Mouse (Mus musculus) left cerebral cortex, postnatal 10 days (tissue): Measurements from ENCODE around the gene Kcnk15. TPM values are rescaled to one million over a fixed set of nuclear protein-coding genes. Genes with fewer than 3 reads are reported as not detected.

Source experiments
- DNase-seq, 2 experiments: peaks; one replicate each; pipeline ENCODE4 v3.0.0; 2021 to 2022; ENCODE audit warnings: low spot score in 2 of 2, mixed read lengths in 1 of 2; ENCODE audit errors: extremely low spot score in 1 of 2
- intact Hi-C: fragments of 180-260 bp; cut with DNase I; formaldehyde crosslinking; loops from one replicate; pipeline ENCODE4 v1.15.1; 2025
- total RNA-seq, 2 experiments: library from RNA; stranded (reverse); gene quantifications; 2 replicates each; pipeline ENCODE4 v1.2.3; 2021

Gene Kcnk15
- total RNA-seq, 2 experiments from 2014 or later: not detected

GRCm38 (mm10) chr2:163871266-163871665, 17.8 kb downstream of the Kcnk15 start:
- intact Hi-C loops: no loop called here
- no peak for DNase-seq

GRCm38 (mm10) chr2:163871906-163872305, 18.5 kb downstream of the Kcnk15 start:
- DNase-seq: no peak
- intact Hi-C loops: no loop called here

- DNase-seq: no peak
- intact Hi-C loops: no loop called here
Measured at GRCm38 (mm10) chr2:163874877-163875276, 21.4 kb downstream of the Kcnk15 start.

GRCm38 (mm10) chr2:163875484-163875883, 22.0 kb downstream of the Kcnk15 start:
- intact Hi-C loops: no loop called here
- DNase-seq: peak in 1 of 2 experiments; percentile 76

- intact Hi-C loops: no loop called here
- no peak for DNase-seq
Measured at GRCm38 (mm10) chr2:163876830-163877498, 23.5 kb downstream of the Kcnk15 start.

- intact Hi-C loops: no loop called here
- DNase-seq: peak in 1 of 2 experiments; percentile 48
Measured at GRCm38 (mm10) chr2:163880891-163881290, 27.4 kb downstream of the Kcnk15 start.

- intact Hi-C loops: no loop called here
- no peak for DNase-seq
Measured at GRCm38 (mm10) chr2:163882859-163883652, 29.6 kb downstream of the Kcnk15 start.

- intact Hi-C loops: no loop called here
- DNase-seq: no peak
Measured at GRCm38 (mm10) chr2:163889411-163889810, 36.0 kb downstream of the Kcnk15 start.

GRCm38 (mm10) chr2:163890586-163890985, 37.1 kb downstream of the Kcnk15 start:
- DNase-seq: no peak
- intact Hi-C loops: no loop called here

- no peak for DNase-seq
- intact Hi-C loops: no loop called here
Measured at GRCm38 (mm10) chr2:163891271-163891670, 37.8 kb downstream of the Kcnk15 start.

- intact Hi-C loops: no loop called here
- no peak for DNase-seq
Measured at GRCm38 (mm10) chr2:163893446-163894370, 40.3 kb downstream of the Kcnk15 start.

- intact Hi-C loops: no loop called here
- DNase-seq: no peak
Measured at GRCm38 (mm10) chr2:163895156-163895555, 41.7 kb downstream of the Kcnk15 start.

- DNase-seq: no peak
- intact Hi-C loops: no loop called here
Measured at GRCm38 (mm10) chr2:163897026-163897425, 43.6 kb downstream of the Kcnk15 start.

GRCm38 (mm10) chr2:163897988-163898535, 44.6 kb downstream of the Kcnk15 start:
- no peak for DNase-seq
- intact Hi-C loops: no loop called here

- intact Hi-C loops: no loop called here
- DNase-seq: no peak
Measured at GRCm38 (mm10) chr2:163899910-163900411, 46.5 kb downstream of the Kcnk15 start.

- DNase-seq: no peak
- intact Hi-C loops: no loop called here
Measured at GRCm38 (mm10) chr2:163901043-163901442, 47.6 kb downstream of the Kcnk15 start.

- intact Hi-C loops: no loop called here
- DNase-seq: no peak
Measured at GRCm38 (mm10) chr2:163902448-163902847, 49.0 kb downstream of the Kcnk15 start.

GRCm38 (mm10) chr2:163903461-163903860, 50.0 kb downstream of the Kcnk15 start:
- intact Hi-C loops: no loop called here
- no peak for DNase-seq

- intact Hi-C loops: no loop called here
- no peak for DNase-seq
Measured at GRCm38 (mm10) chr2:163904323-163904722, 50.9 kb downstream of the Kcnk15 start.
